Mouse (Mus musculus) right cerebral cortex, postnatal 36 days (tissue): ENCODE measurements around the gene Fmo9.

Experiments used
- DNase-seq, 2 experiments: peaks; one replicate each; pipeline ENCODE4 v3.0.0; 2022; ENCODE audit warnings: low spot score in 2 of 2, mixed read lengths in 1 of 2

Fmo9 gene

DNA sequence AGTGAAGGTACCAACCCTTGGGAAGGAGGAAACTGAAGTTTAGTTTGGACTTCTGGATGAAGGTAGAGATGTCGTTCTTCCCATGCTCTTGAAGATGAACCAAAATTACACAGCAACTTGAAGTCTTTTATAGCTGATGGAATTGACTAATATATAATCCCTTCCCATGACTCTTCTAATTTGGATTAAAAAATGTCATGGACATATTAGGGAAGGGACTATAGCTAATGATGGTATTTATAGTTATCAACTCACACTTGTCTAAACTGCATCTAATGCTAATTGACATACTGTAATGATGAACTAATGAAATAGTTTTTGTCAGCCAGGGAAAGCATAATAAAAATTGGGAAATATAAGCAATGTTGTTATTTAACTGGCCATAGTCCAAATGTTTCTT, at the start of gene Fmo9:
Gene Fmo9 (minus strand): TSS at position 101 of the 400 bp plus-strand sequence.
- DNase-seq, result no peak

DNA sequence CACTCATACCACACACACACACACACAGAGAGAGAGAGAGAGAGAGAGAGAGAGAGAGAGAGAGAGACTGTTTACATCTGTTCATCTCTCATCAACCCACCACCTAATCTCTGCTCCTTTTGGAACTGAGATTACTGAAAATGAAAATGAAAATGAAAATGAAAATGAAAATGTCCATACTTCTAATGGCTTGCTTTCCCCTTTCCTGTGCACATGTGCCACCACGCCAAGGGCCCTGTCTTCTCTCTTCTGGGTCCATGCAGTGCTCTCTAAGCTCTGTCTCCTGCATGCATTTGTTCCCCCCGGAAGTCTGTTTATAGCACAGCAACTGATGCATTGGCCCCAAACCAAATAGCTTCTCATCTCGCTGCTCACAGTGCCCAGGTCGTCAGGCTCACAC, 49.2 kb upstream of the Fmo9 start:
- DNase-seq, result no peak

DNA sequence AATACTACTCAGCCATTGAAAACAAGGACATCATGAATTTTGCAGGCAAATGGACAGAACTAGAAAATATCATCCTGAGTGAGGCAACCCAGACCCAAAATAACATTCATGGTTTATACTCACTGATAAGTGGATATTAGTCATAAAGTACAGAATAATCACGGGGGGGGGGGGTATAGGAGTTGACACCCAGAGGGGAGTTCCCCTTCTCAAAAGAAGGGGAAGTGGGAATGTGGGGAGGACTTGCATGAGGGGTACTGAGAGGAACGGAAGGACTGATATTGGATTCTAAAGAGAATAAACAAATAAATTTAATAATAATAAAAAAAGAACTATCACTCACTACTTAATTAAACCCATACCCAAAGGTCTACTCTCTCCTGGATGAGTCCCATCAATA, 48.6 kb upstream of the Fmo9 start:
- DNase-seq, result no peak

DNA sequence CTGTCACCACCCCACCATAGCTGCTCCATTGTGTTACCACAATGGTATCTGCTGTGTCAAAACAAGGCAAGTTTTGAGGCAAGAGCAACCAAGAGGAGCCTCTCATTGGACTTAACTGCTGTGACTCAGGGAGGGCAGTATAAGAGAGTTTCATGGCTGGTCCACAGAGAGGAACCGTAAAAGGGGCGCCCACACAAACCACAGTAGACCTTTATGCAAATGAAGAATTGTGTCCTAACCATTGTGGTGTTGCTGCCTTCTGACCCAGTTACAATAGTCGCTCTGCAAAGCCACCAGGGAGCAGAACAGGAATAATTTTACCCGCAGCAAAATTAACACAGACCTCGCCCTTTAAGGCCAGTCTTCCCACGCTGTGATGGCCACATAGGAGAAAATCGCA, 29.2 kb upstream of the Fmo9 start:
- no peak for DNase-seq

DNA sequence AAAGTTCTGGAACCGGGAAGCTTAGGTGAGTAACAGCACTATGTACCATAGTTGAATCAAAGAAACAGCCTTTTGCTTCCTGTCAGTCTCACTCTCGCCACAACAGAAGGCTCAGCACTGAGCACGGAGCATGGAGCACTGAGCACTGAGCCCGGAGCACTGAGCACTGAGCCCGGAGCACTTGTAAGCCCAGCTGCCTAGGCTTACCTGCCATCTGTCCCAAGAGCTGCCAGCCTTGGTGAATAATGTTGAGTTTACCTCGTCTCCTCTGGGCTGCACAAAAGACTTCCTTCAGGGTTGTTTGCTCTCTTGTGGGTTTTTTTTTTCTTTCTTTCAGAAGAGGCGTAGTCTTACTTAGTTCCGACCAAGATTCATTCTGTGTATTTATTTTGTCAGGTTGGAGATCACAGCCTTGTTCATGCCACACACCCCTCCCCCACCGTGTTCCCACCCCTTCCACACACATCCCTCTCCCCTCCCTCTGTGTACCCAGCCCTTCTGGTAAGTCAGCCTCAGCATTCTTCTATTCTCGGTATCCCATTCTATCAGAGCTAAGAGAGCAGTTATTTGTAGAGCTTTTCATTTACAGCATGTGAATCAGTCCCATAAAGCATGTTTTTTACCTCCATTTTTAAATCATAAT, 20.7 kb upstream of the Fmo9 start:
- DNase-seq, result no peak

DNA sequence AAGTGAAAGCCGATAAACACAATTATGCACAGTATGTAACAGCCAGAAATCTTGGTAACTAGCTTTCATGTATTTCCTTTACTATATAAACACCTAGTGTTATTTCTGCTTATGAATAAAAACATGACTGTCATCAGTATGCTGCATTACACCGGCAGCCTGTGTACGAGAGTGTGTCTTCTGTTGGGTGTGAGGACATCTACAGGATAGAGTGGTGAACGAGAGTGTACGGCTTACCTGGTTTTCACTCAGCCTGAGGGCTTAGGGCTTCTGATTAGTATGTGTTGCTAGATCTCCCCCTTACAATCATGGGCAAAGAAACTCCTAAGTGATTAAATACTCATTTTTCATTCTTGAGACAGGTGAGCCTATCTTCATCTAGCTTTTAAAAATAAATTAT, 12.4 kb downstream of the Fmo9 start:
- DNase-seq, result no peak

DNA sequence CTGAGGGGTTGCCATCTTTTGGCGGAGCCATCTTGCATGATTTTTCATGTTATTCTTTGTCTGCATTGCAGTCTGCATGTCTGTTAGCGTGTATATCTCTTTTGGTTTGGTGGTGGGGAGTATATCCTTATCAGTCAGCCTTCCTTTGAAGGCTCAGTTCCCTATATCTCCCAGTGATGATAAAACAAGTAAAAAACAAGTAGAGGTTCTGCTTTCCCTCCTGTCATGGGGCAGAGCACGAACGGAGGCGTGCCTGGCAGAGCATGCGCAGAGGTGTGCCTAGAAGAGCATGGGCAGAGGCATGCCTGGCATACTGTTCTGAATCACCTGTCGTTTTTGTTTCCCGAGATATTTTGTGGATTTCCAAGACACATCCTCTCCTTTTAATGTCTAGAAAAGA, 20.8 kb downstream of the Fmo9 start:
- DNase-seq, result no peak

DNA sequence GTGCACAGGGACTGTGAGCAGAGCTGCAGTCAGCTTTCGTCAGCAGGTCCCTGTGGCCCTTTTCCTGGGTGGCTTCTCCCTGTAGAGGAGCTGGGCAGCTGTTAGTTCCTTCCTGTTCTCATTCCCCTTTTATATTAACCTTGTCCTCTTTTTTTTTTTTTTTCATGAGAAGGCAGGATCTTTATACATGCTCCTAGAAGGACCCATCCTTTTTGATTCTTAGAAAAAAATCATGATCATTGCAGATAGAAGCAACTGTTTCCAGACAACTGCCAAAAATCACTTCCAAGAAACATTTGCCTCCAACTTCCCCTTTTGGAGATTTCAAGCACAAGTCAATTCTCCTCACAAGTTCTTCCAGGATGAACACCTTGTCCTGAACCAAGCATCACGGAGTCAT, 34.1 kb downstream of the Fmo9 start, which contains the start of gene Gm4847:
Gene Gm4847 (minus strand): TSS at position 101 of the 400 bp plus-strand sequence.
- no peak for DNase-seq
